Mouse (Mus musculus) heart, embryonic 14.5 days (tissue): ENCODE data around the gene Ces2h. TPM values are rescaled to one million over a fixed set of nuclear protein-coding genes. Genes with fewer than 3 reads are reported as not detected.

Source experiments
- ATAC-seq: fragments of 200-750 bp; cut with Nextera tagmentation; 2 replicates; pipeline ENCODE4 v1.8.0; 2017; ENCODE audit warnings: low read depth, moderate TSS enrichment; ENCODE audit not compliant: insufficient number of reproducible peaks, insufficient read depth, low FRiP score
- H3K27ac ChIP-seq, 2 experiments: fragments of 200-500 bp in 1 of 2; fragments of 300-500 bp in 1 of 2; sonication (generic) in 1 of 2; replicated peaks in 1 of 2; 2 replicates each; pipeline ENCODE4 v1.5.1; 2012 to 2014; ENCODE audit warnings: low read depth in 2 of 2, low read length in 2 of 2, control low read depth in 1 of 2, mild to moderate bottlenecking in 1 of 2, mixed read lengths in 1 of 2; ENCODE audit not compliant: control insufficient read depth in 1 of 2, insufficient read depth in 1 of 2
- H3K27me3 ChIP-seq: fragments of 300-500 bp; sonication (generic); 2 replicates; pipeline ENCODE4 v1.6.1; 2014; ENCODE audit warnings: mild to moderate bottlenecking, low read length, control low read depth; ENCODE audit not compliant: control insufficient read depth, insufficient read depth
- H3K36me3 ChIP-seq: fragments of 300-500 bp; sonication (generic); 2 replicates; pipeline ENCODE4 v1.6.1; 2014; ENCODE audit warnings: mild to moderate bottlenecking, control low read depth, low read length, mixed read lengths; ENCODE audit not compliant: control insufficient read depth, insufficient read depth
- H3K4me1 ChIP-seq, 2 experiments: fragments of 200-500 bp in 1 of 2; fragments of 300-500 bp in 1 of 2; sonication (generic) in 1 of 2; 2 replicates each; pipeline ENCODE4 v1.6.1; 2012 to 2014; ENCODE audit warnings: low read length in 2 of 2, control low read depth in 1 of 2, mixed read lengths in 1 of 2; ENCODE audit not compliant: control insufficient read depth in 2 of 2, insufficient read depth in 2 of 2
- H3K4me2 ChIP-seq: fragments of 300-500 bp; sonication (generic); 2 replicates; pipeline ENCODE4 v1.6.1; 2014; ENCODE audit warnings: mild to moderate bottlenecking, low read length
- H3K4me3 ChIP-seq, 2 experiments: fragments of 200-500 bp in 1 of 2; fragments of 300-500 bp in 1 of 2; sonication (generic) in 1 of 2; 2 replicates each; pipeline ENCODE4 v1.5.1; 2012 to 2014; ENCODE audit warnings: low read length in 2 of 2, mild to moderate bottlenecking in 2 of 2, control low read depth in 1 of 2, low read depth in 1 of 2, moderate library complexity in 1 of 2; ENCODE audit not compliant: control insufficient read depth in 1 of 2, insufficient read depth in 1 of 2
- H3K9ac ChIP-seq: fragments of 300-500 bp; sonication (generic); 2 replicates; pipeline ENCODE4 v1.6.1; 2014; ENCODE audit warnings: mild to moderate bottlenecking, low read length
- H3K9me3 ChIP-seq: fragments of 300-500 bp; sonication (generic); 2 replicates; pipeline ENCODE4 v1.6.1; 2016; ENCODE audit warnings: low read length, control low read depth; ENCODE audit not compliant: control insufficient read depth
- WGBS: fragments of 180-500 bp; shearing (Covaris S2); extraction: QIAGEN DNeasy Blood & Tissue Kit; methylation state at CpG from one replicate; pipeline ENCODE4 v1.1.7; 2014; 5-methylcytosine and 5-hydroxymethylcytosine counted together
- polyA plus RNA-seq: library from polyadenylated mRNA; unstranded; fragments of >200 nt; fragmentation: Nextera tagmentation; extraction: Ambion mirVana; gene quantifications from 2 replicates; pipeline ENCODE4 v1.2.1, GENCODE M21; 2014

Gene Ces2h
- polyA plus RNA-seq, 1 experiment from 2014 or later = not detected

GRCm38 (mm10) chr8:105010000-105010399, 9.3 kb downstream of the Ces2h start:
- Histone ChIP-seq H3K4me3 (no peak overlapping the region), H3K9me3 (no peaks in the 10 kb centered on the region), H3K4me1 (no peaks in the 10 kb centered on the region), H3K4me2 (no peak overlapping the region), H3K27ac (no peak overlapping the region), H3K9ac (no peak overlapping the region), H3K27me3 (no peaks in the 10 kb centered on the region), H3K36me3 (no peaks in the 10 kb centered on the region)
- WGBS = 69% methylated on average over 2 of the region's 2 CpGs
- no peak for ATAC-seq

DNA sequence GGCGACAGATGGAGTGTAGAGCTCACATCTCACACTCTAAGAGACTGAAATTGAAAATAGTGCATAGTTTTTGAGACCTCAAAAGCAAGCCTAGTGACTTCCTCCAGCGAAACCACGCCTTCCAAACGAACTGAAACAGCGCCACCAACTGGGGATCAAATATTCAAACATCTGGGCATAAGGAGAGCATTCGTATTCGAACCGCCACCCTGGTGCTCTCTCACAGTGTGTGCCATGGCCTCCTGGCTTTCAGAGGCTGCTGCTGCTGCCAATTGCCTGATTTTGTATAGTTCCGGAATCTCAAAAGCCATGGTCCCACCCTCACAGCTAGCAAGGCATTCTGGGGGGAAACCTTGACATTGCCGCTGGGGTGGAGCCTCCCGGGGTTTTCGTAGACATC, 10.5 kb downstream of the Ces2h start:
- Histone ChIP-seq H3K36me3 (no peaks in the 10 kb centered on the region), H3K4me1 (no peaks in the 10 kb centered on the region), H3K9ac (no peak overlapping the region), H3K4me2 (no peak overlapping the region), H3K4me3 (no peak overlapping the region), H3K27ac (no peak overlapping the region), H3K9me3 (no peaks in the 10 kb centered on the region), H3K27me3 (no peaks in the 10 kb centered on the region)
- 70% methylated on average over 12 of the region's 12 CpGs for WGBS
- no peak for ATAC-seq

DNA sequence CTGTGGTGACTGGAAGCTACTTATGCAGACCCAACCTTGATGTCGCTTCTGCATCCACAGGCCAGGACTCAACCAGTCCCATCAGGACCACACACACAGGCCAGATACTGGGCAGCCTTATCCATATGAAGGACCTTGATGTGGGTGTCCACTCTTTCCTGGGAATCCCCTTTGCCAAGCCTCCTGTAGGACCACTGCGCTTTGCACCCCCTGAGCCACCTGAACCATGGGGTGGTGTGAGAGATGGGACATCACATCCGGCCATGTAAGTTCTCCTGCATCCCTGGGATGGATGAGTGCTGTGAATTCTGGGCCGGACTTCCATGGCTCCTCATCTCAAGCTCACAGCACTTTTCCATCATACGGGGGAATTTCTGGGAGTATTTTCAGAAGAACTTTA, 13.7 kb downstream of the Ces2h start:
- Histone ChIP-seq H3K9me3 (no peaks in the 10 kb centered on the region), H3K36me3 (no peaks in the 10 kb centered on the region), H3K4me3 (no peak overlapping the region), H3K4me1 (no peaks in the 10 kb centered on the region), H3K27me3 (no peaks in the 10 kb centered on the region), H3K9ac (no peak overlapping the region), H3K27ac (no peak overlapping the region), H3K4me2 (no peak overlapping the region)
- WGBS = 90% methylated on average over 5 of the region's 5 CpGs
- ATAC-seq = no peak

GRCm38 (mm10) chr8:105021954-105022353, 21.3 kb downstream of the Ces2h start:
- Histone ChIP-seq H3K36me3 (no peaks in the 10 kb centered on the region), H3K27me3 (no peaks in the 10 kb centered on the region), H3K4me1 (no peaks in the 10 kb centered on the region), H3K9me3 (no peaks in the 10 kb centered on the region), H3K4me3 (no peak overlapping the region), H3K4me2 (no peak overlapping the region), H3K27ac (no peak overlapping the region), H3K9ac (no peak overlapping the region)
- WGBS = 62% methylated on average over 1 of the region's 1 CpGs
- no peak for ATAC-seq

DNA sequence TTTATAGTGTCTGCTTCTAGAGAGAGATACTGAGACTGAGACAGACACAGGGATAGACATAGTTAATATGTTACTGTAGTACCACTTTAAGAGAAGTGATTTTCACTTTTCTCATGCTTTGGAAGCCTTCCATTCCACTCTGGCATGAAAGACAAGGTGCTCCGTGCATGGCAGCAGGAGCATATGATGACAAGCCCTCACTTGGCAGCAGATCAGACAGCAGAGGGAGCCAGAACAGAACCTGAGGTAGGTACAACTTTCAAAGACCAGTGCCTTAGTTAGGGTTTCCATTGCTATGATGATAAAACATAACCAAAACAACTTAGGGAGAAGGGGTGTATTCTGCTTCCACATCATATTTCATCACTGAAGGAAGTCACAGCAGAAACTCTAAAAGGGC, 22.4 kb downstream of the Ces2h start:
- Histone ChIP-seq H3K4me3 (no peak overlapping the region), H3K9me3 (no peaks in the 10 kb centered on the region), H3K36me3 (no peaks in the 10 kb centered on the region), H3K4me2 (no peak overlapping the region), H3K9ac (no peak overlapping the region), H3K27me3 (no peaks in the 10 kb centered on the region), H3K27ac (no peak overlapping the region), H3K4me1 (no peaks in the 10 kb centered on the region)
- WGBS = 32% methylated on average over 1 of the region's 1 CpGs
- ATAC-seq = no peak

- no peaks in the 10 kb centered on the region for H3K36me3 ChIP-seq
- no peak overlapping the region for H3K9ac ChIP-seq
- H3K27me3 ChIP-seq = no peaks in the 10 kb centered on the region
- no peaks in the 10 kb centered on the region for H3K9me3 ChIP-seq
- H3K4me1 ChIP-seq = no peaks in the 10 kb centered on the region
- 49% methylated on average over 2 of the region's 2 CpGs for WGBS
- ATAC-seq = no peak
- no peak overlapping the region for H3K4me2 ChIP-seq
- H3K4me3 ChIP-seq = no peak overlapping the region
- no peak overlapping the region for H3K27ac ChIP-seq
These were observed 24.4 kb downstream of the Ces2h start for GRCm38 (mm10) chr8:105025050-105025449.

- Histone ChIP-seq H3K9me3 (no peaks in the 10 kb centered on the region), H3K4me3 (no peak overlapping the region), H3K27ac (no peak overlapping the region), H3K9ac (no peak overlapping the region), H3K27me3 (no peaks in the 10 kb centered on the region), H3K36me3 (no peaks in the 10 kb centered on the region), H3K4me2 (no peak overlapping the region), H3K4me1 (no peaks in the 10 kb centered on the region)
- 66% methylated on average over 1 of the region's 1 CpGs for WGBS
- no peak for ATAC-seq
These were observed 42.9 kb downstream of the Ces2h start for GRCm38 (mm10) chr8:105043510-105043909.

DNA sequence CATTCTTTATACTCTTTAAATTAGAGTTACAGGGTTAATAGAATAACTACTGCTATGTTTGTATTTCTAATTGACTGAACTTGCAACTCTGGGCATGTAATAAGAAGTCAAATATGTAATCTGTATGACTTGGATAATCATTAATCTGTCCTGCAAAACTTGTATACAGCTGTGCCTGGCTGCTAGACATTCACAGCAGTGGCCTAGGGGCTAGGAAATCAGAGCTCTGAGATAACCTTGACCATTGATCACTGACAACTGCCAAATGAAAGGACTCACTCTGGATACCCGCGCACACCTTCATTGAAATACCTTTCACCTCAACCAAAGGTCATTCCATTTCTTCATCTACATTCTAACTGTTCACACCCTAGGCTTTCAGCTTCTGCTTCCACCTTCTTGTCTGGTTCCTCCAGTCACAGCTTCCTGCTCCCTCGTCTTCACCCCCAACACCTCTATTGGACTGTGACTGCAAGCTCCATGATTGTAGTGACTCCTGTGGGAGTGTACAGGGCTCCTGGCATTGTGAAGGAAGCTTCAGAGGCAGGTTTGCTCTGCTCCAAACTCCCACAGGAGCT, 45.3 kb downstream of the Ces2h start:
- no peak overlapping the region for H3K4me3 ChIP-seq
- 77% methylated on average over 3 of the region's 3 CpGs for WGBS
- no peak overlapping the region for H3K4me2 ChIP-seq
- H3K36me3 ChIP-seq = no peaks in the 10 kb centered on the region
- no peaks in the 10 kb centered on the region for H3K4me1 ChIP-seq
- no peaks in the 10 kb centered on the region for H3K27me3 ChIP-seq
- ATAC-seq = no peak
- no peak overlapping the region for H3K9ac ChIP-seq
- no peaks in the 10 kb centered on the region for H3K9me3 ChIP-seq
- H3K27ac ChIP-seq = no peak overlapping the region
